Mouse (Mus musculus) limb, embryonic 12.5 days (tissue): ENCODE measurements at regions not wholly inside any gene's neighbourhood (a gene's known extent, or its start where the extent isn't known, plus 50 kb on each side); places are given as distances from the start of the nearest gene placed in this dataset.

Experiments used
- ATAC-seq: fragments of 200-750 bp; cut with Nextera tagmentation; 2 replicates; pipeline ENCODE4 v1.8.0; 2017; ENCODE audit warnings: low read depth, moderate TSS enrichment; ENCODE audit not compliant: insufficient number of reproducible peaks, insufficient read depth, low FRiP score, low TSS enrichment
- H3K27ac ChIP-seq: fragments of 300-500 bp; sonication (generic); 2 replicates; pipeline ENCODE4 v1.5.1; 2016; ENCODE audit warnings: mild to moderate bottlenecking, moderate library complexity
- H3K27me3 ChIP-seq: fragments of 300-500 bp; sonication (generic); 2 replicates; pipeline ENCODE4 v1.6.1; 2016; ENCODE audit warnings: mild to moderate bottlenecking, moderate library complexity
- H3K36me3 ChIP-seq: fragments of 300-500 bp; sonication (generic); 2 replicates; pipeline ENCODE4 v1.6.1; 2016; ENCODE audit warnings: mild to moderate bottlenecking, moderate library complexity
- H3K4me1 ChIP-seq: fragments of 300-500 bp; sonication (generic); replicated peaks from 2 replicates; pipeline ENCODE4 v1.6.1; 2016
- H3K4me2 ChIP-seq: fragments of 300-500 bp; sonication (generic); 2 replicates; pipeline ENCODE4 v1.6.1; 2016; ENCODE audit warnings: mild to moderate bottlenecking, moderate library complexity
- H3K4me3 ChIP-seq: fragments of 300-500 bp; sonication (generic); replicated peaks from 2 replicates; pipeline ENCODE4 v1.5.1; 2016; ENCODE audit warnings: mild to moderate bottlenecking
- H3K9ac ChIP-seq: fragments of 300-500 bp; sonication (generic); replicated peaks from 2 replicates; pipeline ENCODE4 v1.6.1; 2016; ENCODE audit warnings: mild to moderate bottlenecking, moderate library complexity
- H3K9me3 ChIP-seq: fragments of 300-500 bp; sonication (generic); 2 replicates; pipeline ENCODE4 v1.6.1; 2016; ENCODE audit warnings: mild to moderate bottlenecking, moderate library complexity
- WGBS: fragments of 180-500 bp; shearing (Covaris S2); methylation state at CpG from one replicate; pipeline ENCODE4 v1.1.7; 2016; 5-methylcytosine and 5-hydroxymethylcytosine counted together

DNA sequence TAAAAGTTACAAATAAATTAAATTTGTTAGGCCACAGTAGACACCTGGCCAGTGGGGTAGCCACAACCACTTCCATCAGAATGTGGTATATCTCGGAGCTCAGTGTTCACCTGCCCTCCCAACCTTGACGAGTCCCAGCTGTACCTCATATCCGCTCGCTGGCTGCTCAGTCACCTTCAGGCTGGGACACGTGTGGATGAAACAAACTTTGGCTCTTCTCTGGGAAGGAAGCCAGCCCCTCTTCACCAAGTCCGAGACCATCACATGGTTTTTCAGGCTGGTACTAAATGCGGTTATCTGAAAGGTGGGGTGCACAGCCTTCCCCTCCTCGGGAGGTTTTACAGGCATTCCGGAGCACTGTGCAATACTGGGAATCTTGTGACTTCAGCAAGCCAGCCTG is 113.3 kb upstream of the D7Ertd443e start:
- H3K4me3 ChIP-seq, result no peak overlapping the region
- H3K9me3 ChIP-seq, result no peaks in the 10 kb centered on the region
- no peak for ATAC-seq
- 40% methylated on average over 9 of the region's 9 CpGs for WGBS
- H3K4me1 ChIP-seq, result peaks cover 31% of the 10 kb centered on the region
- no peak overlapping the region for H3K9ac ChIP-seq
- peak overlapping the region; percentile 51; the same call in 1 of the 2 replicates for H3K27ac ChIP-seq
- H3K27me3 ChIP-seq, result no peaks in the 10 kb centered on the region
- no peaks in the 10 kb centered on the region for H3K36me3 ChIP-seq
- H3K4me2 ChIP-seq, result 0 out of 2 replicates have a peak overlapping the region, but pooled peaks have one; percentile 4

DNA sequence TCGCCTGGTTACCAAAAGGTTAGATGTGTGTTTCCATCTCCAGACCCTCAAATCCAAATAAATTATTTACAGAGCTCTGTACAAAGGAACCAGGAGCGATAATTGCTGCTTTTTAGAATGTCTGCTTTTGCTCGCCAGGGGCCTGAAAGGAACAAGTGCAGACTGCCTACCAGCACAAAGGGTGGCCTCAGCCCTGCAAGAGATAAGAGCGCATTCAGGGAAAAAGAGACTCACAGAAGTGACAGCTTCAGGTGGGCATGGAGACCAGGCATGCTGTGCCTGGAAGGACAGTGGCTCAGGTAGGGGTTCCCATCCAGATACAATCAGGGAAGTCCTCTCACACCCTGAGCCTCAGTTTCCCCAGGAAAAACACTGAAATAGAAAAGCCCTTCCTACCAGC is 114.0 kb upstream of the D7Ertd443e start:
- peak overlapping the region; percentile 51; the same call in 1 of the 2 replicates for H3K27ac ChIP-seq
- no peak overlapping the region for H3K9ac ChIP-seq
- H3K4me1 ChIP-seq, result peaks cover 31% of the 10 kb centered on the region
- H3K27me3 ChIP-seq, result no peaks in the 10 kb centered on the region
- no peak for ATAC-seq
- no peak overlapping the region for H3K4me3 ChIP-seq
- WGBS, result 35% methylated on average over 4 of the region's 4 CpGs
- no peaks in the 10 kb centered on the region for H3K36me3 ChIP-seq
- no peaks in the 10 kb centered on the region for H3K9me3 ChIP-seq
- H3K4me2 ChIP-seq, result peak overlapping the region; percentile 4; the same call in 1 of the 2 replicates

GRCm38 (mm10) chr7:134500210-134500609 is 114.7 kb upstream of the D7Ertd443e start:
- no peaks in the 10 kb centered on the region for H3K27me3 ChIP-seq
- H3K4me2 ChIP-seq, result no peak overlapping the region
- H3K9me3 ChIP-seq, result no peaks in the 10 kb centered on the region
- H3K4me3 ChIP-seq, result no peak overlapping the region
- H3K27ac ChIP-seq, result peak overlapping the region; percentile 51
- H3K36me3 ChIP-seq, result no peaks in the 10 kb centered on the region
- H3K9ac ChIP-seq, result no peak overlapping the region
- ATAC-seq, result no peak
- H3K4me1 ChIP-seq, result peaks cover 31% of the 10 kb centered on the region
- WGBS, result 27% methylated on average over 3 of the region's 4 CpGs

DNA sequence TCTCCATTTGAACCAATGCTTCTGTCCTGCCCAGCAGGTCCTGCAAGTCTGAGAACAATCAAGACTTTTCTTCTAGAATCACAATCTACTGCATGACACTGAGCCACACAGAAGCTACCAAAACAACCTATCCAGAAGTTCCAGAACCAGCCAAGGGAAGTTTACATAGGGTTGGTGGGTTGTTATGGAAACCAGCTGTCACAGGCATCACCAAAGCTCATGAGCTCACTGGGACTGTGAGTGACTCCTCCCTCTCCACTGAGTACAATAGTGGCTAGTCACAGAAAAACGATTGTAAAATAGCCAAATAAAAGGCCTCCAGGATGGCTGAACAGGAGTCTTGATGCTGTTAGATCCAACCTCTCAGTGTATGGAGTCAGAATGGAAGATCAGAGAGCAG is 115.6 kb upstream of the D7Ertd443e start:
- peaks cover 31% of the 10 kb centered on the region for H3K4me1 ChIP-seq
- no peak overlapping the region for H3K4me3 ChIP-seq
- no peaks in the 10 kb centered on the region for H3K36me3 ChIP-seq
- no peaks in the 10 kb centered on the region for H3K9me3 ChIP-seq
- no peak for ATAC-seq
- H3K27me3 ChIP-seq, result no peaks in the 10 kb centered on the region
- no peak overlapping the region for H3K27ac ChIP-seq
- no peak overlapping the region for H3K4me2 ChIP-seq
- no peak overlapping the region for H3K9ac ChIP-seq
- WGBS, result 26% methylated on average over 1 of the region's 1 CpGs

DNA sequence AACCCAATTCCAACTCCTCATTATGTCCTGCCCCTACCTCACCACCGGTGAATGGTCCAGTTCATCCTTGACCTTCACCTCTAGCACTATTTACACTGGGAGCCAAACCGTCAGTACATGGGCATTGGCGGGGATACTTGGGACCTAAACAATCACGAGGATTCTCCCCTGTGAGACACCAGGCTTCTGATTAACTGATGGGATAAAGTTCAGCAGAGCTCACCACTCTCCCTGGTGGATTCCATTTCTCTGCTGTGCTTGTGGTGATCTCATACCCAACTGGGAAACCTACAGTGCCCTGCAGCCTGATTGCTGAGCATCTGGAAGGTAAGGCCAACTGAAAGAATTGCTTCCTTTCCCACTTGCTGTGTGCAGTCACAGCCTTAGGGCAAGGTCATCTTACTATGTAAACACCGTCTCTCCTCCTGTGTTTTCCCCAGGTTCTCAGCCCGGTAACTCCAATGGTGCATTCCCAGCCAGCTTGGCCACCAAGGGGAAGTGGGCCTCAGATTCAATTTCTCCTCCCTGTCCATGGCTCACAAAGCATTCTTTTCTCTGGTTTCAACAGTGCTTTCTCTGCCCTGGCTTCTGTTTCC is 125.0 kb upstream of the D7Ertd443e start:
- Histone ChIP-seq H3K27ac (no peak overlapping the region), H3K4me3 (no peak overlapping the region), H3K36me3 (no peaks in the 10 kb centered on the region), H3K27me3 (no peaks in the 10 kb centered on the region), H3K4me2 (no peak overlapping the region), H3K9ac (no peak overlapping the region), H3K9me3 (no peaks in the 10 kb centered on the region), H3K4me1 (no peaks in the 10 kb centered on the region)
- WGBS, result 72% methylated on average over 6 of the region's 6 CpGs
- no peak for ATAC-seq

DNA sequence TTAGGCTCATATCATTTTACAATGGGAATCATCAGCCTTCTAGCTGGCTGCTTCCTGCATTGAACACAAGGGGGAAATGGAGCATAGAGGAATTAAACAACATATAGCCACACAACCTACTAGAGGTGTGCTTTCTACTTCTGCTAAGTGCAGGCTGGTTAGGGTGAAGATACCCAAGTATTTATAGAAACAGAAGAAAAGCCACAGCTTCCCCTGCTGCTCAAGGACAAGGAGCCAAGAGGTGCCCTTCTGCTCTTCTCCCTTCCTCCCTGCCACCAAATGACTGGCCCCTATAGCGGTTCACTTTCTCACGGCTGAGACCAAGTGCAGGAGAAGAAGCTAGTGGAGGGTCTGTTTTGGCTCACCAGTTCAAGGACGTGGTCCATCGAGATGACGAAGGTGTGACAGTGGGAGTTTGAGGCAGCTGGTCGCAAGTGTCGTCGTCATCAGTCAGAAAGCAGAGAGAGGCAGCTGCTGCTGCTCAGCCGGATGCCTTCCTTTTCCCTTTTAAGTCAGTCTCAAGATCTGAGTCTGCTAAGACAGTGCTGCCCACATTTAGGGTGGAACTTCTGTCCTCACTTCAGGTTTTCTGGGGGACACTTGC is 134.0 kb upstream of the D7Ertd443e start:
- H3K27me3 ChIP-seq, result no peaks in the 10 kb centered on the region
- H3K9me3 ChIP-seq, result no peaks in the 10 kb centered on the region
- 62% methylated on average over 9 of the region's 9 CpGs for WGBS
- no peak overlapping the region for H3K4me3 ChIP-seq
- H3K4me1 ChIP-seq, result peaks cover 3% of the 10 kb centered on the region; the same call in 1 of the 2 replicates
- no peak overlapping the region for H3K27ac ChIP-seq
- ATAC-seq, result no peak
- no peaks in the 10 kb centered on the region for H3K36me3 ChIP-seq
- no peak overlapping the region for H3K9ac ChIP-seq
- no peak overlapping the region for H3K4me2 ChIP-seq

- H3K27ac ChIP-seq, result no peak overlapping the region
- no peaks in the 10 kb centered on the region for H3K9me3 ChIP-seq
- H3K9ac ChIP-seq, result no peak overlapping the region
- H3K36me3 ChIP-seq, result no peaks in the 10 kb centered on the region
- no peaks in the 10 kb centered on the region for H3K27me3 ChIP-seq
- 68% methylated on average over 8 of the region's 8 CpGs for WGBS
- no peak overlapping the region for H3K4me2 ChIP-seq
- H3K4me3 ChIP-seq, result no peak overlapping the region
- H3K4me1 ChIP-seq, result no peaks in the 10 kb centered on the region
- no peak for ATAC-seq
Observed at GRCm38 (mm10) chr7:134523897-134524296, 138.4 kb upstream of the D7Ertd443e start.

GRCm38 (mm10) chr7:134525041-134525440 is 139.6 kb upstream of the D7Ertd443e start:
- WGBS, result 95% methylated on average over 1 of the region's 1 CpGs
- no peaks in the 10 kb centered on the region for H3K36me3 ChIP-seq

DNA sequence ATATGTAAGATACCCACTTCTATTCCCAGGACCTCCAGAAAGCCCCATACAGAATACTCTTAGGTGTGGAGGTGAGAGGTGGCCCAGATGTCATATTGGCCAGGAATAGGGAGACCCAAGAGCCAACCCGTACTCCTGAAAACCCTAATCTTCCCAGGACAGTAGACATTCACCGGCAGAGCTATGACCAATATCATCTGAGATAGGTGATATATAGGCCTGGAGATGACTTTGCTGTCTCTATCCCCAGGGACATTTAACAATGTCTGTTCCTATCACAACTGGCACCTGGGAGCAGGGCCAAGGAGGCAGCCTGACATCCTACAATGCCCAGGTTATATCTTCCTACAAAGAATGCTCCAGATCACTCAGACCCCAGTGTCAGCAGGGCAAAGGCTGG is 140.0 kb upstream of the D7Ertd443e start:
- H3K27me3 ChIP-seq, result no peaks in the 10 kb centered on the region
- no peaks in the 10 kb centered on the region for H3K36me3 ChIP-seq
- H3K9me3 ChIP-seq, result no peaks in the 10 kb centered on the region
- no peak overlapping the region for H3K9ac ChIP-seq
- H3K4me1 ChIP-seq, result no peaks in the 10 kb centered on the region
- no peak overlapping the region for H3K27ac ChIP-seq
- ATAC-seq, result no peak
- no peak overlapping the region for H3K4me3 ChIP-seq
- no peak overlapping the region for H3K4me2 ChIP-seq
- 84% methylated on average over 2 of the region's 2 CpGs for WGBS

More at GRCm38 (mm10) chr7:134525041-134525440, 139.6 kb upstream of the D7Ertd443e start:
- Histone ChIP-seq H3K27ac (no peak overlapping the region), H3K4me3 (no peak overlapping the region), H3K27me3 (no peaks in the 10 kb centered on the region), H3K4me2 (no peak overlapping the region), H3K9me3 (no peaks in the 10 kb centered on the region), H3K4me1 (no peaks in the 10 kb centered on the region), H3K9ac (no peak overlapping the region)
- no peak for ATAC-seq

DNA sequence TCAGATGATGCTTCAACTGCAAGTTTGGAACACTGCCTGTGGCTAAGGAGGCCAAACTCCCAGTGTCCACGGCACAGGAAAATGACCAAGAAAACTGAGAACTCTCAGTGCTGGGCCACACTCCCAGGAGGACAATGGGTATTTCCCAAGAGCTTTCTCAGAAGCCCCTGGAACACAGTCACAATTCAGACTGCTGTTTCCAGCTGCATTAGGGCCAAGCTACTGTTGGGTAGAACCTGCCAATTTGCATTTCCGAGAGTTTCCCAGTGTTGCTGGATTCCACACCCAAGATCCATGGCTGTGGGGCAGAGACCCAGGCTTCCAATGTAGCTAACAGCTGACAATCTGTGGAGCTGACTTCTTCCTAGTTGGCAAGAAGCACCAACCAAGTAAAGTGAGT is 141.9 kb upstream of the D7Ertd443e start:
- 88% methylated on average over 2 of the region's 2 CpGs for WGBS

DNA sequence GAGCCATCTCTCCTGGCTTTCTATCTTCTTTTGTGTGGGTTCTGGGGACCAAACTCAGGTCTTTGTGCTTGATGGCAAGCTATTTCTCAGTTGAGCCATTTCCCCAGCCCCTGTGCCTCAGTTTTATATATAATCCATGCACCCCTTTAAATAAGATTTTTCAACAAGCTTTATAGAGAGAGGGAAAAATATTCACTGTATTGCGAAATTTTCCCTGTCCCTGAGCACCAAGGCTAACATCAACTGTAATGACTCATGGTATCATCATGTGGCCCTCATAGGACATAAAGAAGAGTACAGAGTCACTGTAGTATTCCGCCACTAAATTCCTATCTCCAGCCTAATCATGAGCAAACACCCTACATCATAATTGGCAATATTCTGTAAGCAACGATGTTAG is 142.4 kb upstream of the Dock1 start:
- Histone ChIP-seq H3K27me3 (no peaks in the 10 kb centered on the region), H3K9me3 (no peaks in the 10 kb centered on the region), H3K9ac (no peak overlapping the region), H3K4me3 (no peak overlapping the region), H3K36me3 (no peaks in the 10 kb centered on the region), H3K4me2 (no peak overlapping the region), H3K27ac (no peak overlapping the region), H3K4me1 (no peaks in the 10 kb centered on the region)
- WGBS, result 86% methylated on average over 3 of the region's 3 CpGs
- ATAC-seq, result no peak

More for the DNA sequence above, 141.9 kb upstream of the D7Ertd443e start:
- no peaks in the 10 kb centered on the region for H3K9me3 ChIP-seq
- no peak overlapping the region for H3K4me2 ChIP-seq
- no peaks in the 10 kb centered on the region for H3K36me3 ChIP-seq
- H3K9ac ChIP-seq, result no peak overlapping the region
- H3K27ac ChIP-seq, result no peak overlapping the region
- H3K27me3 ChIP-seq, result no peaks in the 10 kb centered on the region
- no peak overlapping the region for H3K4me3 ChIP-seq
- no peak for ATAC-seq
- H3K4me1 ChIP-seq, result no peaks in the 10 kb centered on the region

- Histone ChIP-seq H3K4me3 (no peak overlapping the region), H3K9me3 (no peaks in the 10 kb centered on the region), H3K9ac (no peak overlapping the region), H3K27me3 (no peaks in the 10 kb centered on the region), H3K36me3 (no peaks in the 10 kb centered on the region), H3K27ac (no peak overlapping the region), H3K4me1 (no peaks in the 10 kb centered on the region), H3K4me2 (no peak overlapping the region)
- WGBS, result 74% methylated on average over 4 of the region's 4 CpGs
- no peak for ATAC-seq
Observed at GRCm38 (mm10) chr7:134534821-134535220, 135.6 kb upstream of the Dock1 start.
